Mouse (Mus musculus) CH12.LX (cell line): ENCODE data around the gene Osbpl5.

Experiments
- CHD2 ChIP-seq: IDR thresholded peaks from 2 replicates; pipeline ENCODE4 v1.6.1; 2011; ENCODE audit warnings: low read length, improper control_type of control experiment
- CTCF ChIP-seq, 2 experiments: IDR thresholded peaks in 1 of 2; conservative IDR thresholded peaks in 1 of 2; 2 replicates each; pipeline ENCODE4 v1.5.1; 2011 to 2012; ENCODE audit warnings: low read depth in 2 of 2, low read length in 2 of 2, improper control_type of control experiment in 1 of 2, inconsistent platforms in 1 of 2, mild to moderate bottlenecking in 1 of 2, moderate library complexity in 1 of 2
- EP300 ChIP-seq: IDR thresholded peaks from 2 replicates; pipeline ENCODE4 v1.6.1; 2011; ENCODE audit warnings: low read length, improper control_type of control experiment
- ETS1 ChIP-seq: conservative IDR thresholded peaks from 2 replicates; pipeline ENCODE4 v1.6.1; 2012; ENCODE audit warnings: low read depth, mild to moderate bottlenecking, inconsistent platforms, low read length, improper control_type of control experiment, moderate library complexity
- MAX ChIP-seq: IDR thresholded peaks from 2 replicates; pipeline ENCODE4 v1.6.1; 2011; ENCODE audit warnings: low read length, improper control_type of control experiment
- MEF2A ChIP-seq: IDR thresholded peaks from 2 replicates; pipeline ENCODE4 v1.6.1; 2014; ENCODE audit warnings: low read depth, mild to moderate bottlenecking, inconsistent platforms, low read length, improper control_type of control experiment, borderline replicate concordance
- NRF1 ChIP-seq: IDR thresholded peaks from 2 replicates; pipeline ENCODE4 v1.6.1; 2014; ENCODE audit warnings: low read depth, mild to moderate bottlenecking, inconsistent platforms, low read length, improper control_type of control experiment, moderate library complexity
- POLR2A ChIP-seq: IDR thresholded peaks from 2 replicates; pipeline ENCODE4 v1.6.1; 2011; ENCODE audit warnings: low read depth, mild to moderate bottlenecking, improper control_type of control experiment, low read length
- POLR2AphosphoS2 ChIP-seq: IDR thresholded peaks from 2 replicates; pipeline ENCODE4 v1.6.1; 2011; ENCODE audit warnings: low read depth, low read length, improper control_type of control experiment
- RAD21 ChIP-seq: IDR thresholded peaks from 2 replicates; pipeline ENCODE4 v1.6.1; 2011; ENCODE audit warnings: low read depth, mild to moderate bottlenecking, low read length, improper control_type of control experiment, moderate library complexity
- TBP ChIP-seq: conservative IDR thresholded peaks from 2 replicates; pipeline ENCODE4 v1.6.1; 2011; ENCODE audit warnings: low read depth, low read length, improper control_type of control experiment
- USF1 ChIP-seq: IDR thresholded peaks from 2 replicates; pipeline ENCODE4 v1.6.1; 2014; ENCODE audit warnings: low read depth, mild to moderate bottlenecking, inconsistent platforms, low read length, improper control_type of control experiment
- ZMIZ1 ChIP-seq: IDR thresholded peaks from 2 replicates; pipeline ENCODE4 v1.6.1; 2012; ENCODE audit warnings: low read depth, mild to moderate bottlenecking, inconsistent platforms, low read length, improper control_type of control experiment

DNA sequence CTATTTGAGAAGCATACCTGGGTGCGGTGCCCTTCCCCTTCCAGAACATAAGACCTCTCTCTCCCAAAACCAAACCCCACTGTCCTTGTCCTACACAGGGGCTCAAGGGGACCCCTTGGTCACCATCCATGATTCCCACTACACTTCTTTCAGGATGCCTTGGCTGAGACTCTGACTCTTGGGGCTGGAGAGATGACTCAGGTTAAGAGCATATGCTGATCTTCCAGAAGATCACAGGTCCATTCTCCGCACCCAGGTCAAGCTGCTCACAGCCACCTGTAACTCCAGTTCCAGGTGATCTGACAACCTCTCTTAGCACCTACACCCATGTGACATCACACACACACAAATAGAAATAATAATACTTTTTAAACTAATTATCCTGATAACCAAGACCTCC, 16.1 kb downstream of the Osbpl5 start:
- TF ChIP-seq CTCF (conservative IDR thresholded peaks at IDR 0.05 in 1 of 2, IDR thresholded peaks at IDR 0.05 in 1 of 2; ENCODE audit: low read depth in 2 of 2, low read length in 2 of 2) = no peak
- TF ChIP-seq POLR2AphosphoS2 = no peak
- no peak for TF ChIP-seq POLR2A
- TF ChIP-seq TBP = no peak
- no peak for TF ChIP-seq MAX
- TF ChIP-seq ZMIZ1 = no peak
- TF ChIP-seq MEF2A = no peak
- TF ChIP-seq ETS1 = no peak
- TF ChIP-seq USF1 = no peak
- TF ChIP-seq RAD21 = no peak
- TF ChIP-seq NRF1 = no peak
- TF ChIP-seq EP300 = no peak
- TF ChIP-seq CHD2 = no peak
